Mouse (Mus musculus) heart, postnatal 10 days (tissue): ENCODE measurements around the gene Flt1. TPM values are rescaled to one million over a fixed set of nuclear protein-coding genes. Genes with fewer than 3 reads are reported as not detected.
A peak's percentile ranks its signal among the peaks of the same experiment; 100 is the strongest.

Source experiments
- DNase-seq, 2 experiments: peaks; one replicate each; pipeline ENCODE4 v3.0.0; 2021
- intact Hi-C: fragments of 180-260 bp; cut with DNase I; formaldehyde crosslinking; loops from one replicate; pipeline ENCODE4 v1.15.1; 2025
- total RNA-seq, 2 experiments: library from RNA; stranded (reverse); gene quantifications; 2 replicates each; pipeline ENCODE4 v1.2.3; 2021

The Flt1 gene
- 10 to 100 TPM; 53.6 to 56.0 TPM for total RNA-seq

GRCm38 (mm10) chr5:147725831-147726700 is at the start of gene Flt1:
TSS of gene Flt1 (minus strand) at chr5:147726011.
- intact Hi-C loops, result loop anchor here (2.0 kb wide), 2 partner anchors 25 to 123 kb away; no protein-coding TSS in a partner anchor
- DNase-seq, result peak; percentile 75 to 77

GRCm38 (mm10) chr5:147775222-147775621 is 49.4 kb upstream of the Flt1 start:
- intact Hi-C loops, result no loop called here
- no peak for DNase-seq

GRCm38 (mm10) chr5:147769918-147770317 is 44.1 kb upstream of the Flt1 start:
- intact Hi-C loops, result no loop called here
- DNase-seq, result no peak

- no peak for DNase-seq
- intact Hi-C loops, result no loop called here
Observed at GRCm38 (mm10) chr5:147764061-147764460, 38.2 kb upstream of the Flt1 start.

- intact Hi-C loops, result no loop called here
Observed at GRCm38 (mm10) chr5:147761984-147762383, 36.2 kb upstream of the Flt1 start.

GRCm38 (mm10) chr5:147761275-147761674 is 35.5 kb upstream of the Flt1 start:
- DNase-seq, result no peak
- intact Hi-C loops, result no loop called here

More at GRCm38 (mm10) chr5:147761984-147762383, 36.2 kb upstream of the Flt1 start:
- no peak for DNase-seq

GRCm38 (mm10) chr5:147758640-147759319 is 33.0 kb upstream of the Flt1 start:
- no peak for DNase-seq
- intact Hi-C loops, result no loop called here

- intact Hi-C loops, result no loop called here
- peak; percentile 42 to 53 for DNase-seq
Observed at GRCm38 (mm10) chr5:147757832-147758587, 32.2 kb upstream of the Flt1 start.

- intact Hi-C loops, result no loop called here
- peak in 1 of 2 experiments; percentile 8 for DNase-seq
Observed at GRCm38 (mm10) chr5:147752914-147753341, 27.1 kb upstream of the Flt1 start.

GRCm38 (mm10) chr5:147751673-147752130 is 25.9 kb upstream of the Flt1 start:
- DNase-seq, result peak; percentile 74 to 76
- intact Hi-C loops, result loop anchor here (2.0 kb wide), 1 partner anchor 25 kb away; the partner anchor contains the start of gene Flt1

GRCm38 (mm10) chr5:147749972-147750371 is 24.2 kb upstream of the Flt1 start:
- intact Hi-C loops, result loop anchor here (2.0 kb wide), 1 partner anchor 23 kb away; the partner anchor contains the start of gene Flt1
- no peak for DNase-seq

- intact Hi-C loops, result no loop called here
- DNase-seq, result peak; percentile 70 to 72
Observed at GRCm38 (mm10) chr5:147748081-147748581, 22.3 kb upstream of the Flt1 start.

GRCm38 (mm10) chr5:147744900-147745653 is 19.3 kb upstream of the Flt1 start:
- no peak for DNase-seq
- intact Hi-C loops, result no loop called here

GRCm38 (mm10) chr5:147742468-147743111 is 16.8 kb upstream of the Flt1 start:
- DNase-seq, result no peak
- intact Hi-C loops, result no loop called here

GRCm38 (mm10) chr5:147736766-147737280 is 11.0 kb upstream of the Flt1 start:
- DNase-seq, result no peak
- intact Hi-C loops, result no loop called here

GRCm38 (mm10) chr5:147733682-147734081 is 7.9 kb upstream of the Flt1 start:
- peak in 1 of 2 experiments; percentile 54 for DNase-seq
- intact Hi-C loops, result no loop called here

- intact Hi-C loops, result no loop called here
- peak in 1 of 2 experiments; percentile 22 for DNase-seq
Observed at GRCm38 (mm10) chr5:147732926-147733325, 7.1 kb upstream of the Flt1 start.

- intact Hi-C loops, result loop anchor here (2.0 kb wide), 2 partner anchors 23 to 121 kb away; no protein-coding TSS in a partner anchor
- no peak for DNase-seq
Observed at GRCm38 (mm10) chr5:147727481-147727880, 1.7 kb upstream of the Flt1 start.
